ENCODE assay signal across 29 mouse cellular contexts in genomic region chr11:45460000-45460792, GRCm38 (mm10).
DNase-seq lines count a peak whose midpoint lies in the region; ATAC-seq and TF ChIP-seq lines count a peak whose summit lies in the region.
"Had no signal": no experiment of that assay in that cellular context is flagged by ENCODE, and none has a peak within 500 bp of the region (broad histone marks: within the 10 kb centered on the region; RNA-seq: fewer than 3 reads in every experiment).

No protein-coding gene starts in this region.

- H3K4me3 ChIP-seq in hindbrain, embryonic 13.5 days: no peak overlapping the region
- H3K4me3 ChIP-seq in hindbrain, postnatal 0 days (ENCODE audit: low read length): no peak overlapping the region
- H3K4me3 ChIP-seq: embryonic facial prominence, embryonic 13.5 days; embryonic facial prominence, embryonic 15.5 days; erythroblast, embryonic 14.5 days; forebrain, embryonic 10.5 days; forebrain, embryonic 12.5 days had no signal

- ATAC-seq in frontal cortex, adult (ENCODE audit: low TSS enrichment): peak; percentile 85
- no peak for ATAC-seq in hindbrain, embryonic 13.5 days (ENCODE audit: low FRiP score)
- no peak for ATAC-seq in hindbrain, postnatal 0 days
- ATAC-seq: activated CD4-positive, CD25-positive, alpha-beta regulatory T cell, adult 4 months; CD4-positive, CD25-positive, alpha-beta regulatory T cell, adult 4 months; forebrain, embryonic 14.5 days; forebrain, embryonic 16.5 days; Patski had no signal

- H3K9me3 ChIP-seq in hindbrain, embryonic 13.5 days: no peaks in the 10 kb centered on the region
- no peaks in the 10 kb centered on the region for H3K9me3 ChIP-seq in hindbrain, postnatal 0 days (ENCODE audit: low read length)
- H3K9me3 ChIP-seq: embryonic facial prominence, embryonic 13.5 days; embryonic facial prominence, embryonic 15.5 days; forebrain, embryonic 10.5 days; forebrain, embryonic 12.5 days; G1E had no signal

- H3K27me3 ChIP-seq in hindbrain, embryonic 13.5 days: no peaks in the 10 kb centered on the region
- H3K27me3 ChIP-seq in hindbrain, postnatal 0 days (ENCODE audit: insufficient read depth, low read length): no peaks in the 10 kb centered on the region
- H3K27me3 ChIP-seq: CH12.LX; embryonic facial prominence, embryonic 13.5 days; embryonic facial prominence, embryonic 15.5 days; forebrain, embryonic 12.5 days; Patski had no signal

- WGBS in hindbrain, embryonic 13.5 days: 73% methylated on average over 11 of the region's 11 CpGs
- WGBS in hindbrain, postnatal 0 days: 67% methylated on average over 11 of the region's 11 CpGs

- H3K4me2 ChIP-seq in hindbrain, embryonic 13.5 days: no peak overlapping the region
- H3K4me2 ChIP-seq in hindbrain, postnatal 0 days (ENCODE audit: low read depth, low read length): no peak overlapping the region
- H3K4me2 ChIP-seq: embryonic facial prominence, embryonic 13.5 days; embryonic facial prominence, embryonic 15.5 days; forebrain, embryonic 12.5 days had no signal

- H3K36me3 ChIP-seq in hindbrain, embryonic 13.5 days: no peaks in the 10 kb centered on the region
- H3K36me3 ChIP-seq in hindbrain, postnatal 0 days (ENCODE audit: insufficient read depth, low read length): no peaks in the 10 kb centered on the region
- H3K36me3 ChIP-seq: embryonic facial prominence, embryonic 13.5 days; embryonic facial prominence, embryonic 15.5 days; forebrain, embryonic 10.5 days; forebrain, embryonic 12.5 days; G1E had no signal

- no peak for TF ChIP-seq CTCF in hindbrain, postnatal 0 days (IDR thresholded peaks at IDR 0.05; ENCODE audit: low read depth)

- H3K27ac ChIP-seq in hindbrain, embryonic 13.5 days: peak overlapping the region; percentile 40; the same call in 1 of the 2 replicates
- no peak overlapping the region for H3K27ac ChIP-seq in hindbrain, postnatal 0 days
- H3K27ac ChIP-seq: embryonic facial prominence, embryonic 13.5 days; embryonic facial prominence, embryonic 15.5 days; forebrain, embryonic 10.5 days; forebrain, embryonic 12.5 days had no signal

- peaks cover 15% of the 10 kb centered on the region for H3K4me1 ChIP-seq in hindbrain, embryonic 13.5 days (replicated peaks)
- peaks cover 3% of the 10 kb centered on the region; the same call in 1 of the 2 replicates for H3K4me1 ChIP-seq in hindbrain, postnatal 0 days (ENCODE audit: insufficient read depth, low read length)

- H3K9ac ChIP-seq in hindbrain, embryonic 13.5 days: no peak overlapping the region
- H3K9ac ChIP-seq in hindbrain, postnatal 0 days (replicated peaks; ENCODE audit: low read length): no peak overlapping the region
- H3K9ac ChIP-seq: embryonic facial prominence, embryonic 13.5 days; embryonic facial prominence, embryonic 15.5 days; forebrain, embryonic 12.5 days had no signal

- no peak for DNase-seq in frontal cortex, postnatal 14 days (ENCODE audit: low spot score in 2 of 2)
- no peak for DNase-seq in hindbrain, postnatal 0 days (ENCODE audit: low spot score)
- peak; percentile 35 for DNase-seq in brain, adult 2 months (ENCODE audit: low read depth, low spot score)
- DNase-seq in layer of hippocampus, adult 8-10 months (ENCODE audit: low spot score in 2 of 2): no peak
- DNase-seq: adrenal gland, adult 8-10 months; adrenal gland, postnatal 14 days; adrenal gland, postnatal 36 days; B cell, adult 2 months; cerebellum, adult 11 months; cerebellum, adult 18-20 months; cerebellum, adult 8-10 months; cerebellum, adult 9-11 months; cerebellum, postnatal 14 days; cerebellum, postnatal 36 days; embryo, embryonic 11 days had no signal
